Mouse (Mus musculus) testis, adult 2 months (tissue): ENCODE data around the gene Palm2.

Source experiments
- CTCF ChIP-seq: fragments of 200-500 bp; IDR thresholded peaks from 2 replicates; pipeline ENCODE4 v1.5.1; 2012; ENCODE audit warnings: low read depth, mild to moderate bottlenecking, inconsistent platforms, low read length, moderate library complexity; ENCODE audit not compliant: control insufficient read depth, insufficient read depth, insufficient replicate concordance
- POLR2A ChIP-seq: fragments of 200-500 bp; IDR thresholded peaks from 2 replicates; pipeline ENCODE4 v1.6.1; 2012; ENCODE audit warnings: low read depth, mild to moderate bottlenecking, inconsistent platforms, low read length, moderate library complexity; ENCODE audit not compliant: control insufficient read depth

DNA sequence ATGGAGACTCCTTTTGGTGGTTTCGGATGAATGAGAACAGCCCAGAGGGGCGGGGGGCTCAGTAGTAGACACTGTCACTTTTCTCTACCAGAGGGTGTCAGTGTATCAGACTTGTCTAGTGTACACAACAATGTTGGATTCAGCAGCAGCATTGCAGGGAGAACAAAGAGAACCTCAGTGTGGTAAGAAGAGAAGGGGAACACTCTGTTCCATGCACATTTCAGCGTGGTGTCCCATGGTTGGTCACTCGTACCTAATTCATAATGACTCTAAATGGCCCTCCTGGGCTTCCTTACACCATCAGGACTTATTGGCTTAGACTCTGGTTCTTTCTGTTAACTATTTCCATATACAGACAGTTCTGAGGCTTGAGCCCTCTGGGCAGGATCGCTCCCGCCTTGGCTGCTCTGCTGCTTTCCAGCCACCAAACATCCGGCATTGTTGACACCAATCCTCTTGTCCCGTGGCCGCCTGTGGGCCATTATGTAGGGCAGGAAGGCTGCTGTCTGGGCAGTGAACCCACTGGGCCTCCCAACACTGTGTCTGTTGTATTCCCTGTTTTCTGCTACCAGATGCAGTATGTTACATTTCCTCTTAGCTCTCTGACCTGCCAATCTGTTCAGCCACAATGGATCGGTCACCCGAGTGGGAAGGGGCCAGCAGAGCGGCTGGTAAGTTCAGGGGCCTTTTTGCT lies 264.0 kb downstream of the Palm2 start:
- TF ChIP-seq CTCF (no peak), POLR2A (no peak)
